In the genomic region with DNA sequence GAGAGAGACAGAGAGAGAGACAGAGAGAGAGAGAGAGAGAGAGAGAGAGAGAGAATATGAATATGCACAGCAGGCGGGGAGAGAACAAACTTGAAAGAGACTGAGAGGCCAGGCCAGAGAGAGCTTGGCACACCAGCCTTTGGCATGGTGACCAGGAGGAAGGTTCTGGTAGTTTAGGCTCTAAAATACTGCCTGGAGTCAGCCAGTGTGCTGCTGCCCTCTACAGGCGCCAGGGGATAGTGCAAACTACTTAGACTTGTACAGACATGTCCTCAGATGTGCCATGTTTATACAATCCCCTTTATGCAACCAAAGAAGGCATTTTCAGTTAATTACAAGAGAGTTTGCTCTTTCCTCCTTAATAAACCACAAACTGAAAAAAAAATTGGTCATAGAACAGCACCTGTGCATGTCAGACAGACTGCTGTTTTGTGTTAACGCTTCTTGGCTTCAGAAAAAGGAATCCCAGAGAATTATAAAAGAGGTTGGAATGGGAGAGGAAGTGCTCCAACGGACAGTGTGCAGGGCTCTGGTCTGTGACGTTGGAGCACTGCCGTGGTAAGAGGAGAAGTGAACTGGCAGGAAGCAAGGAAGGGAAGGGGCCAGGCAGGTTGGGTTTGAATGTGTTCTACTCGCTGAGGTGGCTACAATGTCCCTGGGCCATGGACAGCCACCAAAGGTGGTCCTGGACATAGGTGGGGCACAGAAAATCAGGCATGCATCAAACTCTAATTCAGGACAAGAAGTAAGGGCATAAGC, we compare ENCODE assay signal across 8 mouse cellular contexts.
DNase-seq lines count a peak whose midpoint lies in the region; ATAC-seq and TF ChIP-seq lines count a peak whose summit lies in the region.

No protein-coding gene starts in this region.

- DNase-seq in Muller cell, postnatal 12 days (ENCODE audit: inconsistent ontology term) = peak; percentile 96
- DNase-seq in cerebellum, adult 9-11 months = peak; percentile 92
- DNase-seq in frontal cortex, adult 2 months (ENCODE audit: extremely low spot score in 1 of 2, low spot score in 1 of 2) = peak; percentile 86 to 95
- peak; percentile 82 for DNase-seq in hindbrain, embryonic 10.5 days (ENCODE audit: low spot score)
- DNase-seq in layer of hippocampus, adult 9-10 months (ENCODE audit: low spot score) = peak; percentile 92
- DNase-seq in lung, postnatal 0 days (ENCODE audit: low spot score) = peak; percentile 95
- DNase-seq in ovary, postnatal 14 days (ENCODE audit: low spot score) = peak; percentile 93
- DNase-seq in thymus, postnatal 10 days (ENCODE audit: low spot score in 2 of 2) = peak; percentile 61 to 79

- no peak overlapping the region for H3K9ac ChIP-seq in lung, postnatal 0 days (replicated peaks; ENCODE audit: low read depth)

- H3K36me3 ChIP-seq in hindbrain, embryonic 10.5 days = peaks cover 35% of the 10 kb centered on the region
- no peaks in the 10 kb centered on the region for H3K36me3 ChIP-seq in lung, postnatal 0 days (ENCODE audit: insufficient read depth, low read length)

- no peak overlapping the region for H3K4me2 ChIP-seq in lung, postnatal 0 days (replicated peaks; ENCODE audit: low read depth, low read length)

- no peaks in the 10 kb centered on the region for H3K27me3 ChIP-seq in hindbrain, embryonic 10.5 days (ENCODE audit: insufficient read depth, poor library complexity, severe bottlenecking)
- H3K27me3 ChIP-seq in lung, postnatal 0 days (replicated peaks; ENCODE audit: insufficient read depth, low read length) = no peaks in the 10 kb centered on the region

- peak overlapping the region; percentile 78 for H3K27ac ChIP-seq in hindbrain, embryonic 10.5 days
- peak overlapping the region; percentile 57 for H3K27ac ChIP-seq in lung, postnatal 0 days (ENCODE audit: low read length)

- peak; percentile 81 for ATAC-seq in lung, postnatal 0 days

- H3K4me3 ChIP-seq in hindbrain, embryonic 10.5 days = no peak overlapping the region
- H3K4me3 ChIP-seq in lung, postnatal 0 days (ENCODE audit: low read depth, low read length) = no peak overlapping the region

- peaks cover 54% of the 10 kb centered on the region for H3K4me1 ChIP-seq in hindbrain, embryonic 10.5 days (replicated peaks)
- peaks cover 7% of the 10 kb centered on the region; the same call in 1 of the 2 replicates for H3K4me1 ChIP-seq in lung, postnatal 0 days (ENCODE audit: insufficient read depth, low read depth, low read length)

- no peaks in the 10 kb centered on the region for H3K9me3 ChIP-seq in hindbrain, embryonic 10.5 days
- H3K9me3 ChIP-seq in lung, postnatal 0 days (ENCODE audit: low read length) = no peaks in the 10 kb centered on the region

- TF ChIP-seq EP300 in lung, postnatal 0 days (IDR thresholded peaks at IDR 0.05) = 0 out of 2 replicates have a peak, but pooled peaks have one; percentile 23

- TF ChIP-seq CTCF in lung, postnatal 0 days (IDR thresholded peaks at IDR 0.05) = peak; percentile 90

- WGBS in hindbrain, embryonic 10.5 days = 51% methylated on average over 7 of the region's 7 CpGs
- 31% methylated on average over 7 of the region's 7 CpGs for WGBS in lung, postnatal 0 days
